Mouse (Mus musculus) kidney, postnatal 0 days (tissue): ENCODE measurements around the gene Slc35e3. TPM values are rescaled to one million over a fixed set of nuclear protein-coding genes. Genes with fewer than 3 reads are reported as not detected.

Experiments
- ATAC-seq: fragments of 200-750 bp; cut with Nextera tagmentation; replicated peaks from 2 replicates; pipeline ENCODE4 v1.8.0; 2017; ENCODE audit warnings: low read depth, moderate number of reproducible peaks, moderate TSS enrichment, moderate library complexity; ENCODE audit not compliant: low FRiP score
- DNase-seq: peaks from one replicate; pipeline ENCODE4 v3.0.0-alpha.2; 2016; ENCODE audit warnings: low spot score
- H3K27ac ChIP-seq: fragments of 300-500 bp; sonication (generic); 2 replicates; pipeline ENCODE4 v1.5.1; 2014; ENCODE audit warnings: mild to moderate bottlenecking
- H3K27me3 ChIP-seq: fragments of 300-500 bp; sonication (generic); 2 replicates; pipeline ENCODE4 v1.6.1; 2014; ENCODE audit warnings: low read length, mixed read lengths; ENCODE audit not compliant: insufficient read depth
- H3K36me3 ChIP-seq: fragments of 300-500 bp; sonication (generic); 2 replicates; pipeline ENCODE4 v1.6.1; 2014; ENCODE audit warnings: low read length, mixed read lengths; ENCODE audit not compliant: insufficient read depth
- H3K4me1 ChIP-seq: fragments of 300-500 bp; sonication (generic); replicated peaks from 2 replicates; pipeline ENCODE4 v1.6.1; 2014; ENCODE audit warnings: antibody characterized with exemption, low read length, mixed read lengths; ENCODE audit not compliant: insufficient read depth
- H3K4me2 ChIP-seq: fragments of 300-500 bp; sonication (generic); 2 replicates; pipeline ENCODE4 v1.6.1; 2014; ENCODE audit warnings: mild to moderate bottlenecking, low read length, moderate library complexity, mixed read lengths
- H3K4me3 ChIP-seq: fragments of 300-500 bp; sonication (generic); replicated peaks from 2 replicates; pipeline ENCODE4 v1.5.1; 2014; ENCODE audit warnings: low read depth, low read length
- H3K9ac ChIP-seq: fragments of 300-500 bp; sonication (generic); 2 replicates; pipeline ENCODE4 v1.6.1; 2014; ENCODE audit warnings: low read depth, low read length
- H3K9me3 ChIP-seq: fragments of 300-500 bp; sonication (generic); replicated peaks from 2 replicates; pipeline ENCODE4 v1.6.1; 2016; ENCODE audit warnings: low read length, inconsistent platforms, mixed read lengths
- CTCF ChIP-seq: IDR thresholded peaks from 2 replicates; pipeline ENCODE4 v1.5.1; 2016; ENCODE audit warnings: antibody characterized with exemption, low read depth, mild to moderate bottlenecking, moderate library complexity
- WGBS: fragments of 180-500 bp; shearing (Covaris S2); extraction: QIAGEN DNeasy Blood & Tissue Kit; methylation state at CpG from one replicate; pipeline ENCODE4 v1.1.7; 2014; 5-methylcytosine and 5-hydroxymethylcytosine counted together
- polyA plus RNA-seq: library from polyadenylated mRNA; unstranded; fragments of >200 nt; fragmentation: Nextera tagmentation; extraction: Ambion mirVana; gene quantifications from 2 replicates; pipeline ENCODE4 v1.2.1, GENCODE M21; 2015

Slc35e3 gene
- polyA plus RNA-seq, 1 experiment from 2014 or later: 13.1 TPM

DNA sequence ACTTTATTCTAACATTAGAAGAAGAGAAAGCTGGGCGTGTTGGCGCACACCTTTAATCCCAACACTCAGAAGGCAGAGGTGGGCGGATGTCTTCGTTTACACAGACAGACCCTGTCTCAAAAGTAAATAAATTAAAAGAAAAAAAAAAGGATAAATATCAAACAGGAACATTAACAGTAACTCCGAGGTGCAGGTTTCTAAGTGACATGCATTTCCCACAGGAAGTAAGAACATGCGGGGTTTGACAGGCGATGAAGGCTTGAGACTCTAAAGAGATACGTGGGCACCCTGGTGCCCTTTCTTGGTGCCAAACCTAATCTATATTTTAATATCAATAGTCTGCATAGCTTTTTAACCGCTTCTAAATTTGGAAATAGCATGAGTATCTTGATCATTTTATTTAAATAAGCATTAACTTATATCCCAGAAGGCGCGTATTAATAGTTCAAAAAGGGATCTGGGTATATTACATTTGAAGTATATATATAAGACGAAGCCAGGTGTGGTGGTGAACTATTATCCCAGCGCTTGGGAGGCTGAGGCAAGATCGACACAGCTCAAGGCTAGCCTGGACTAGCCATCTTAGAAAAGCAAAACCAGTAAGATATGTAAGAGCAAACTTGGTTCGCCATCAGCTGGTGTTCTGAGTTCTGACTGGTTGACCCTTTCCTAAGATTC lies 60.9 kb downstream of the Slc35e3 start:
- no peaks in the 10 kb centered on the region for H3K4me1 ChIP-seq
- H3K27ac ChIP-seq: no peak overlapping the region
- no peak overlapping the region for H3K4me3 ChIP-seq
- H3K4me2 ChIP-seq: no peak overlapping the region
- peaks cover 12% of the 10 kb centered on the region for H3K36me3 ChIP-seq
- TF ChIP-seq CTCF: no peak
- no peak for DNase-seq
- no peaks in the 10 kb centered on the region for H3K9me3 ChIP-seq
- WGBS: 88% methylated on average over 15 of the region's 15 CpGs
- ATAC-seq: no peak
- H3K27me3 ChIP-seq: no peaks in the 10 kb centered on the region
- no peak overlapping the region for H3K9ac ChIP-seq

DNA sequence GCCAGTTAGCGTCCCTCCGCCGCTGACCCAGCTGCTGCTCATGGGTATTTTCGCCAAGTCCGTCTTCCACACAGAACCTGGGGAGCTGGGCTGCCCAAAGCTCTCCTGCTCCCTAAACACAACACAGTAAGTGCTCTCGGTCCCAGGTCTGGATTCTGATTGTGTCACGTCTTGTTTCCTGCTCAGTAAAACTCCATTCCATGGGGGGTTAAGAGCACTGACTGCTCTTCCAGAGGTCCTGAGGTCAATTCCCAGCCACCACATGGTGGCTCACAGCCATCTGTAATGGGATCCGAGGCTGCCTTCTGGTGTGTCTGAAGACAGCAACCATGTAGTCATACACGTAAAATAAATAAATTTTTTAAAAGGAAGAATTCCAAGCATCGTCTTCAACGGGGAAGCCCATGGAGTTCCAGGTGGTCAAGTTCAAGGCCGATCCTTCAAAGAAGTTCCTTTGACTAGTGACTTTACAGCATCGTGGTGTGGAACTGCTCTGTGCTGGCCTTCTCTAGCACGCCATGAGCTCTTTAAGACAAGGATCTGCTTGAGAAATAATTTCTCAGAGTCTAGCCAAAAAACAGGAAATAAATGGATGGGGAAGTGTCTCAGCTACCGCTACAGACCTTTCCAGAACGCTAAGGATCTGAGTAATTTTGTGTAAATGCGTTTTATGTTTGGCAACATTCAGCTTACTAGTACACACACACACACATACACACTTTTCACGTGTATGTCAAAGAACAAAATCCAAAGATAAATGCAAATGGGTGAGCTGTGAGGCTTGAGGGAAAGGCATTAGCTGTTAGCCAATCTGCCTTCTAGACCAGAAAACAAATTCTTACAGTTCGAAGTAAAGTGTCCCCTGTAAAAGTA lies 61.6 kb downstream of the Slc35e3 start:
- TF ChIP-seq CTCF: no peak
- no peak overlapping the region for H3K4me2 ChIP-seq
- 86% methylated on average over 19 of the region's 19 CpGs for WGBS
- peaks cover 8% of the 10 kb centered on the region for H3K36me3 ChIP-seq
- no peak overlapping the region for H3K4me3 ChIP-seq
- ATAC-seq (no peak), DNase-seq (no peak)
- H3K9me3 ChIP-seq: no peaks in the 10 kb centered on the region
- H3K9ac ChIP-seq: no peak overlapping the region
- no peaks in the 10 kb centered on the region for H3K27me3 ChIP-seq
- H3K27ac ChIP-seq: no peak overlapping the region
- H3K4me1 ChIP-seq: no peaks in the 10 kb centered on the region

- H3K36me3 ChIP-seq: no peaks in the 10 kb centered on the region
- no peak overlapping the region for H3K4me3 ChIP-seq
- no peak for DNase-seq
- no peak overlapping the region for H3K4me2 ChIP-seq
- no peaks in the 10 kb centered on the region for H3K27me3 ChIP-seq
- 86% methylated on average over 9 of the region's 9 CpGs for WGBS
- no peak for TF ChIP-seq CTCF
- no peak overlapping the region for H3K9ac ChIP-seq
- H3K4me1 ChIP-seq: no peaks in the 10 kb centered on the region
- ATAC-seq: no peak
- H3K9me3 ChIP-seq: no peaks in the 10 kb centered on the region
- H3K27ac ChIP-seq: no peak overlapping the region
These were observed 62.5 kb downstream of the Slc35e3 start for GRCm38 (mm10) chr10:117683734-117684037.

Other genes starting within 250 kb of the Slc35e3 start
- gene Cpm, start 116.9 kb downstream of the Slc35e3 start, polyA plus RNA-seq: 51.7 and 52.8 TPM in 2 replicates
- gene Mdm2, start 35.6 kb downstream of the Slc35e3 start, polyA plus RNA-seq: 22.0 and 24.5 TPM in 2 replicates
- gene Nup107, start 46.3 kb upstream of the Slc35e3 start, polyA plus RNA-seq: 34.9 and 37.9 TPM in 2 replicates
- 174 TPM in 2 replicates for gene Rap1b, start 99.7 kb upstream of the Slc35e3 start, polyA plus RNA-seq